Mouse (Mus musculus) WW6 (cell line): Measurements from ENCODE around the gene Pde11a.

Experiments used
- DNase-seq: peaks from one replicate; pipeline ENCODE4 v3.0.0-alpha.2; 2013; ENCODE audit warnings: low read depth, low spot score

The Pde11a gene

DNA sequence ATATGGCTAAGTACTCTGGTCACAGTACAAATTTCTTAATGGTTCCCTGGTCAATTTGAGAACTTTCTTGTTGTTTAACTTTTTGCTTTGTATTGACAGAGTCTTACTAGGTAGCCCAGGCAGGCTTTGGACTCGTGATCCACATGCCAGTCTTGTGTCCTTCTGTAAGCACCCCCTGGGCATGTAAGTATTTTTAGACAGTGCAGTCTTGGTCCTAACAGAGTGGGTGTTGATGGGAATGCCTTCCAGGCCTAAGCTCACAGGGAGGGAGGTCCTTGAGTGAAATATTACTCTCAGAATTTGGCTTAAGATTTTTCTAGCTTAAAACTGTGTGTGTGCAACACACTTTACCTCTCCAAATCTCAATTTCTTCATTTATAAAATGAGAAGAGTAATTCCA is 153.4 kb downstream of the Pde11a start:
- DNase-seq: no peak

DNA sequence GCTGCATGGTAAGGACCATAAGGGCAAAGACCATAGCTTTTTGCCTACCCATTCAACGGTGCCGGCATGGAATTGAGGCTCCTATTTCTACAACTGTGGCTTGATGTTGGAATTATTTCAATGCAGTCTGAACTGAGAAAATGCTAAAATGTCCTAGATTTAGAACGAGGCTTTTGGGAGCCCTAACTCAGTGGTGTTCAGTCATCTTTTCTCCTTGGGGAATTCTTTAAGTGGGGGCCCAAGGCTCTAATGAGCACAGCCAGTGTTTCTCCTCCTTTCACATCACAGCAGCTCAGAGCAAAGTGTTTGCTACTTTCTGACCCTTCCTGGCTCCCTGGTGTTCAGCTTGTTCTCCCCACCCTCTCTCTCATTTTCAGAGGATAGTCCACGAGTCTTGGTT is 175.8 kb downstream of the Pde11a start:
- no peak for DNase-seq

- DNase-seq: no peak
Observed at GRCm38 (mm10) chr2:76158973-76159372, 179.6 kb downstream of the Pde11a start.

GRCm38 (mm10) chr2:76141136-76141535 is 197.4 kb downstream of the Pde11a start:
- DNase-seq: no peak

DNA sequence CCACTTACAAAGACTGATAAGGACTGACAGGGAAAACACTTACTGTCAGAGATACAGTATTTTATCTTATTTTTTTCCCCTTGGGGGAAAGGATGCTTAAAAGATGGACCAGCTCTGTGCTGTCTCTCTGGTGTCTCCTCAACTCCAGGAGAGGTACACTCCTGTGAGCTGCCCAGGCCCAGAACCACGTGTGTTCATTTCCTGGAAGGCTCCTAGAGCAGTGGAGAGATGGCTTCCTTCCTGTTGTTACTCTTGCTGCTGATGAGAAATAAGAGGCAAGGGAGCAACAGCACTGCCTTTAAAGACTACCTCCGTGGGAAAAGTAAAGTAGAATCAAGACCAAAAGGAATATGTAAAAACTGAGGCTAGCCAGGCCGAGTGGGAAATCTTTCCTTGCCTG is 205.6 kb downstream of the Pde11a start:
- no peak for DNase-seq

GRCm38 (mm10) chr2:76129933-76130627 is 208.5 kb downstream of the Pde11a start:
- no peak for DNase-seq

DNA sequence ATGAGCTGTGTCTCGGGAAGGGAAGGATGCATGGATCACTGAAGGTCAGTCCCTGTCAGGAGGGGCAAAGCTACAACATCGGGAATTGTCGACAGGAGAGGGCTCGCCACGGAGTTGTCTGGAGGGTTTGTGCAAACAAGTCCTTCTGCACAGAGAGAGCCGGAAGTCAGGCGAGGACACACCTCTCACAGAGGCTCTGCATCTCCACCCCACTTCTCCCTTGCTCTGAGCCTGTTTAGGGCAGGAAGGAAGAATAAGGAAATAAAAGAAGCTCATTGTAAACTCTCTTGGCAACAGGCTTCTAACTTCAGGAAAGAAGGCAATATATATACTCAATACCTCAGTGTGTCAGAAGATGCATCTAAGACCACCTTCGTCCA is 209.5 kb downstream of the Pde11a start:
- no peak for DNase-seq

DNA sequence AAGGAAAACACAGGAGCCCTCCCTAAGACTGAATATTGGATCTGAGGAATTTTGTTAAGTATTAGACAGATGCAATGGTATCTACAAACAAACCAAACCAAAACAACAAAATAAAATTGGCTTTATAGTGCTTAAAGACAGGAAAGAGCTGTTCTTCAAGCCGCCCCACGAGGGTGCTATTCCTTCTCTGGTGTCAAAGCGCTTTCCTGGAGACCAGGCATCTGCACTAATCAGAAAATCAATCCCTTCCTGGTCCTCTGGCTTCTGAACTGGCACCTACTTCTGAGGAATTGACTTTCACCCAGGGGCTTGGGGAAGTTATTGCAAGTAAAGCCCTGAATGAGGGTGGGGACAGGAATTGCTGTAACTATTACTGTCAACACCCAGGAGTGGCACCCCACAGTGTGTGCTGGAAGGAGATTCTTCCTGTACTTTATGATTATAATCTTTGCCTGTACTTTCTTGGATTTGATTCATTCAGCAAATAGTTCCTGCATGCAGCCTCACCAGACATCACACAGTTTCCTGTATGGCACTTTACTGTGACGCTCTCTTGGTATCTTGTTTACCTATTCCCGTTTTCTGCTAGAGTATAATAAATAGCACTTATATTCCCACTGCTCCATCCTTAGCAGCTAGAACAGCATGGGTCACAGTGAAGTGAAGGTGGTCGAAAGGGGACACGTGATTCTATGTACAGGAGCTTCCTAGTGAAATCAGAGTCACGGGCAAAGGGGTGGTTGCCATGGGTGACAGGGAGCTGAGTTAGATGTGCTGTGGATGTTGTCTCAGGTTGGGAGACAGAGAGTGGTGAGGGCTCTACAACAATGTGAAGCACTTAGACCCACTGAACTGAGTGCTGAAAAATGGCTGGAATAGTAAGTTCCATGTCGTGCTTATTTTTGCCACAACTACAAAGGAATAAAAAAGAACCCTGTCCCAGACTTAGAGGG is 210.2 kb downstream of the Pde11a start:
- DNase-seq: no peak

DNA sequence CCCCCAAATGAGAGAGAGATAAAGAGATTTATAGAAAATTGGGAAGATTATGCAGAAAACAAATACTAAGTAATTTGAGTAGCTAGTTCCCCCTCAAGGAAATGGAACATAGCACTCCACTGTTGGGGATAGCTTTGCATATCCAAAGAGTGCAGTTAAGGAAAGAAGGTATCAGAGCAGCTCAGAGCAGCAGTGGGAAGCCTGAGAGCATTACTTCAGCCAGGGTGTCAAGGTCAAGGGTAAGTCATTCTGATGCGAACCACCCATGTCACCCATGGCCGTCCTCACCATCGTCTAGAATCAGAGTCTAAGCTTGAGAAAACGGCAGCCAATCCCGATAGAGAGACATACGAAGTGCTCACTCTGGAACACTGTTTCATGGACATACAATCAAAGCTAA is 211.9 kb downstream of the Pde11a start:
- DNase-seq: no peak

DNA sequence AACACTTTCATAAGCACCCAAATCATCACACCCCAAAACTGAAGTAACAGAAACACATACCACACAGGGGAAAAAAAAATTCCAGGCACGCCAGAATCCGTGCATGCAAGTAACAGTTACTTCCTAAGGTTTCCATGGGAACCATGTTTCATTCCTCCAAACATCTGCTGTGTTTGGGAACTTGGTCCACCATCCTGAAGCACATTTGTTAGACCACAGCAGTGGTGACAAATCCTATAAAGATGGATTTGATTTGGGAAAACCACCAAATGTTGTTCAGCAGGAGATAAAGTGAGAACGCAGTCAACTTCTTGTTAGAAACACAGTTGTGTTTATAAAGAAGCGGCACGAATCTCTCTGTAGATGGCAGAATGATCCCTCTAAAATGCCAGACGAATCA is 213.8 kb downstream of the Pde11a start:
- no peak for DNase-seq

DNA sequence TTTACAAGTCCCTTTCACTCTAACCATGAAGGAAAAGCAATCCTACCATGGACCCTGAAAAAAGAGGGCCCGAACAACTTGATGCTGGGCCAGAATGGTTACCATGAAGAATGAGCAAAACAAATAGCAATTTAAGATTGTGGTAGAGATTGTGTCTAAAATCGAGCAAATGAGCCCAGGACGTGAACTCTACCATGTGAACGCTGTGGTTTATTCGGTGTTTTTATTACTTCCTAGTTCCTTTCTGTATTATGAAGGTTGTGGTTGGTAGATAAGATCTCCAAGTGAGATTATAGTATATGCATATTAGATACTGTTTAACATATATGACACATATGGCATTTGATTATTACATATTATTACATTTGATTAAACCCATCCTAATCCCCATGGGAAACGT is 216.4 kb downstream of the Pde11a start:
- DNase-seq: no peak

GRCm38 (mm10) chr2:76119848-76120247 is 218.7 kb downstream of the Pde11a start:
- no peak for DNase-seq

DNA sequence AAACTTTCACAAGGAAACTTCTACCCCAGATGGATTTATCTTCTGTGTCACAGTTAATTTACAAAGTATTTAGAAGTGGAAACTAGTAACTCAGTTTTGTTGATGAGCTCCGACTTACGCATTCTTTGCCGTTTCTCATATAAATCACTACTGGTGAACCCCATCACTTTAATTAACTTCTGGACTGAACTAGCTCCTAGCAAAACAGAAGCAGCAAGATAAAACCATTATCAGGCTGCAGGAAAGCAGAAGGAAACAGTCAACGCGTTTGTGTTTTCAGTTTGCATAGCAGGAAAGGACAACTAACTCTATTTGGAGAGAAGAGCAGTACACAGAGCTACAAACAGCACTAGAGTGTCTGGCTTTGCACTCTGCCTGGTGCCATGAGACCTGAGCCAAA is 220.1 kb downstream of the Pde11a start:
- no peak for DNase-seq

DNA sequence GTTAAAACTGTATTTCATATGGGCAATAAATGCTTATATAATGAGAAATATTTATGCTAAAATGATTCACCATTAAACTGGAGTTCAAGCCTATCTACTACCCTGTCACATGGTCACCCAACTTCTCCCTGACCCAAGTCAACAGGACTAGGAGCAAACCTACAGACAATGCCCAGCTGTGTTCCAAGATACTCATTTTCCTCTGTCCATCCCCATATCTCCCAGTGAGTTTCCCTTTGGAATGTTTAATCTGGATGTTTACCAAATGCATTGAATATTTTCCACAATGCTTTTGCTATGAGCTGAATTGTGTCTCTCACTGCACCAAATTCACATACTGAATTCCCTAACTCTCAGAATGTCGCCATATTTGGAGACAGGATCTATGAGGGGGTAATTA is 221.4 kb downstream of the Pde11a start:
- no peak for DNase-seq

DNA sequence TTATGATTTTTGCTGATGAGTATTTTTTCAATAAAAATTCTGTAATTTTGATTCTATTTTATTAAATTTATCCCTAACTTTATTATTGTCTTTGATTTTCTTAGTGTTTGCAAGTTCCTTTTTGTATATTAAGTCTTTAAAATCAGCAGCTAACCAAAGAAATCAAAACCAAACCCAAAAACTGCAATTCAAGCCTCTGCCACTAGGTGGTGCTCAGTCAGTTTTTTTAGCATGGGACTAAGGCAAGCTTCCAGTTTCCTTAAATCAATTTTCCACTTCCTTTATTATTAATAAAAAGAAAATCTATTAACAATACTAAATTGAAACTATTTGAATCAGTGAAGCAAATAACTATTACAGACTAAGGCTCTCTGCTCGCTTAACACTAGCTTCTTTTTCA is 222.9 kb downstream of the Pde11a start:
- no peak for DNase-seq

DNA sequence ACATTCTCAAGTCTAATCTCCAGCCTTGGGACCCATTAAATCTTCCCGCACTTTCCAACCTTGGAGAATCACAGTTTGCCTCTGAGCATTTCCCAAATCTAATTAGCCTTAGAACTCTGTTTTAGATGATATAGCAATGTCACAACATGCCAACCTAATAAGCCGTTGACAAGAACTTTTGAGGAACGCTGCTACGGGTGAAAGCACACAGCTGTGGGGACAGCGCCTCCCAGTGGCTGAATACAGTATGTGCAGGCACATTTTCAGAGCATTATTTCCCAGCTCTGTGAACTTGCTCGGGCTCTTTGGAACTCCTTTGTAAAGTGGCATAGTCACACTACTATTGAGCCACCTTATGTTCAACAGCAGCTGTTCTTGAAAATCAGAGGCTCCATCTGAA is 223.8 kb downstream of the Pde11a start:
- DNase-seq: no peak

GRCm38 (mm10) chr2:76109653-76110052 is 228.9 kb downstream of the Pde11a start:
- no peak for DNase-seq

DNA sequence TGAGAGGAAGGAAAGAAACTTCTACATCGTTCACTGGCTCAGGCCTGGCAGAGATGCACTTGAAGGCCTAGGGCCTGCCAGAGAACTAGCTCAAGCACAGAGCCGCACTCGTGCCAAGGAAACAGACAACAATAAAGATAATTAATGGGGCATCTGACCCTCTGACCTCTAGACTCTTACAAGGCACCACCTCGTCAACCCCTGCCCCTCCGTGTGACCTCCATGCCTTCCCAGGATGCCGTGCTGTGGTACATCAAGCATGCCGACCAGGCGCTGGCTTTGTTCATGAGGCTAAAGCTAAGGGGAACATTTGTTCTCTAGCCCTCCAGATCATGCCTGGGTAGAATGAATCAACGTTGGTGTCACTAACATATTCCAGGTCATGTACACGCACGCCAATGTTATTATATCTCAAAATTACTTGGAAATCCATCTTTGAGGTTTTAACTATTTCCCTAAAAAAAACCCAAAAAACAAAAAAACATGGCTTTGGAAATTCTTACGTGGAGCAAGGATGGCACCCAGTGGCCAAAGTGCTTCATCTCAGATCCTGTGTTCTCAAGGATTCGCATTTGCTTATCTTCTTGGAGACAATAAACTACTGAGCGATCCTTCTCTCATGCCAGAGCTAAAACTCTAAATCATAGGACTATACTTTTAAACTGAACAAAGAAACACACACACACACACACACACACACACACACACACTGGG is 236.5 kb downstream of the Pde11a start:
- no peak for DNase-seq

DNA sequence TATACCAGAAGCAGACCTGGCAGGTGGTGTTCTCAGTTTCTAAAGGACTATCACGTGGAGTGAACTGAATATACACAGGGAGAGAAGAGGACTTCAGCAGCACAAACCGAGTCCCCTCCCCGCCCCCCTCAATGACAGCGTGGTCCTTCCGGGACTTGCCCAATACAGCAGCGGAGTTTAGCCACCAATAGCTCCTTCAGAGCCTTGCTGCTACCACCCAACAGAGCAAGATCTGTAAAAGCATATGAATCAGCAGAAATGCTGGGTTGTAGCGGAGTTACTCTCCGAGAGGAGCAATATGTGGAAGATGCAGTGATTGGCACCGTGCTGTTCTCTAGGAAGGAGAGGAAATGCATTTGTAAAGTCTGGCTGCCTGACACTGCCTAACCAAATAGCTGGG is 238.0 kb downstream of the Pde11a start:
- no peak for DNase-seq

DNA sequence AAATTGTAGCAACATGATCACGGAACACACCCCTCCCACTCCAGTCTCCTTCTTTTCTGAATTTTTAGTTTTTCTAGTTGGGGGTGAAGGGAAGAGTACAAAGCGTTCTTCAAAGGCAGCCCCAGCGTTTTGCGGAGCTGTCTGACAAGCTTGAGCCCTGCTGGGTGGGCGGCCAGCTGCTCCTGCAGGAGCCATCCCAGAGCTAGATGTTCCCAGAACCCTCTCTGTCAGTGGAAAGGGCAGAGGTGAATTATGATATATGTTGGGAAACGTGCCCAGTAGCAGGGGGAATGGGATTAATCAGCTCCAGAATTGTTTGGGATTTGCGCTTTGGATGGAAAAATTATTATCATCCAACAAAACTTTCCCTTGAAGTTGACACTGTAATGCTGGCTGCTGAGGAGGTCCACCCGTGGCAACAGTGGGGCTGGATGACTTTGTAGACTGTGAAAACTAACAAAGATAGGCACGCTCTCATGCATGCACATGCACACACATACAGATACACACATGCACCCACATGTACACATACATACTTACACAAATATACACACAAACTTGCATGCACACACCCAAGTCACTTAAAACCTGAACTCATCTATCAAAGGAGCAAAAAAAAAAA is 238.7 kb downstream of the Pde11a start:
- DNase-seq: no peak

- DNase-seq: no peak
Observed at GRCm38 (mm10) chr2:76098381-76098780, 240.2 kb downstream of the Pde11a start.

DNA sequence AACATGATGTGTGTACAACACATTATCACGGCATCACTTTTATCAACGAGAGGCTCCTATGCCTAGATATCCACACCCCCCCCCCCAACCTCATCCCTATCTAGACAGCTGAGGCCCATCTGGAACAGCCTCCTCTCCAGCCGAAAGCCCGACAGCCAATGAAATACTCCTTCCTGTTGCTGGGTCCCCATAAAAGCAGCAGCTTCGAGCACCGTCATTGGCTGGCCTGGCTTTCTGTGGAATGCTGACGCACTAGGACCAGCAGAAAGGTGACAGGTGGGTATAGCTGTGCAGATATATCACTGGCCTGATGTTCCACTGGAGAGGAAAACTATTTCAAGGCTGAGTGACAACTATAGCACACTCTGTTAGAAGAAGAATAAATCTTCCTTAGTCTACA is 240.7 kb downstream of the Pde11a start:
- no peak for DNase-seq
